Mouse (Mus musculus): ENCODE measurements around the gene Iffo2. TPM values are rescaled to one million over a fixed set of nuclear protein-coding genes. Genes with fewer than 3 reads are reported as not detected.

Iffo2 gene
- polyA plus RNA-seq, 1 experiment from 2014 or later, result 2.4 TPM

DNA sequence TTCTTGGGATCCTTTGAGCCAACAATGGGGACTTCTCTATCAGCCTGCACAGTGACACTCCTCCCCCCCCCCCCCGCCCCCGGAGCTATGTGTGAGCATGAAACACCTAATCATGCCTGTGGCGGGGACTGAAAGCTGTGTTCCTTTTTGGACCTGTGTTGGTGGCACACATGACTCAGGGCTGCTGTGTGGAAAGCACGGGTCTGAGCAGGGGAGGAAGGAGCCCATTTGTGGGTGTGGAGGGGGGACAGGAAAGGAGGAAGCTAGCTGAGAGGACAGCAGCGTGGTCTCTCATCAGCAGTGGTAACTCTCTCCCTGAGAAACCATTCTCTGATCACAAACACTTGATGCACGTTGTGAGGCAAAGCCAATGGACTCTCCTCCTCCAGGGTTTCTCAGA is 110.4 kb downstream of the Iffo2 start:
- H3K4me2 ChIP-seq (ENCODE audit: low read depth, low read length), result no peak overlapping the region
- H3K27me3 ChIP-seq (ENCODE audit: control insufficient read depth, insufficient read depth, low read length), result peaks cover 8% of the 10 kb centered on the region
- peaks cover 3% of the 10 kb centered on the region; the same call in 1 of the 2 replicates for H3K36me3 ChIP-seq (ENCODE audit: control insufficient read depth, insufficient read depth)
- no peaks in the 10 kb centered on the region for H3K9me3 ChIP-seq (replicated peaks; ENCODE audit: control insufficient read depth, low read length)
- ATAC-seq (replicated peaks; ENCODE audit: extremely low read depth, insufficient read depth, low FRiP score), result no peak
- peaks cover 12% of the 10 kb centered on the region for H3K4me1 ChIP-seq (ENCODE audit: control insufficient read depth, insufficient read depth, low read length)
- no peak overlapping the region for H3K27ac ChIP-seq (ENCODE audit: low read length)
- no peak overlapping the region for H3K4me3 ChIP-seq (ENCODE audit: low read length)
- no peak overlapping the region for H3K9ac ChIP-seq (ENCODE audit: low read length)
- WGBS, result 67% methylated on average over 6 of the region's 6 CpGs

- H3K9ac ChIP-seq (ENCODE audit: low read length), result peak overlapping the region; percentile 68
These were observed 111.6 kb downstream of the Iffo2 start for GRCm38 (mm10) chr4:139641829-139642425.

GRCm38 (mm10) chr4:139643972-139644371 is 113.6 kb downstream of the Iffo2 start:
- Histone ChIP-seq H3K4me2 (ENCODE audit: low read depth, low read length) (no peak overlapping the region), H3K9me3 (replicated peaks; ENCODE audit: control insufficient read depth, low read length) (no peaks in the 10 kb centered on the region; the same call in 1 of the 2 replicates), H3K27ac (ENCODE audit: low read length) (no peak overlapping the region), H3K27me3 (ENCODE audit: control insufficient read depth, insufficient read depth, low read length) (peaks cover 8% of the 10 kb centered on the region), H3K9ac (ENCODE audit: low read length) (no peak overlapping the region), H3K4me1 (ENCODE audit: control insufficient read depth, insufficient read depth, low read length) (peaks cover 12% of the 10 kb centered on the region), H3K36me3 (ENCODE audit: control insufficient read depth, insufficient read depth) (peaks cover 7% of the 10 kb centered on the region; the same call in 1 of the 2 replicates), H3K4me3 (ENCODE audit: low read length) (no peak overlapping the region)
- 14% methylated on average over 9 of the region's 9 CpGs for WGBS
- ATAC-seq (replicated peaks; ENCODE audit: extremely low read depth, insufficient read depth, low FRiP score), result no peak

More at GRCm38 (mm10) chr4:139641829-139642425, 111.6 kb downstream of the Iffo2 start:
- H3K9me3 ChIP-seq (replicated peaks; ENCODE audit: control insufficient read depth, low read length), result no peaks in the 10 kb centered on the region; the same call in 1 of the 2 replicates
- H3K36me3 ChIP-seq (ENCODE audit: control insufficient read depth, insufficient read depth), result peaks cover 5% of the 10 kb centered on the region; the same call in 1 of the 2 replicates
- peak overlapping the region; percentile 46 for H3K4me3 ChIP-seq (ENCODE audit: low read length)
- H3K27me3 ChIP-seq (ENCODE audit: control insufficient read depth, insufficient read depth, low read length), result peaks cover 8% of the 10 kb centered on the region
- H3K4me2 ChIP-seq (ENCODE audit: low read depth, low read length), result peak overlapping the region; percentile 76
- 5% methylated on average over 30 of the region's 30 CpGs for WGBS
- peaks cover 12% of the 10 kb centered on the region for H3K4me1 ChIP-seq (ENCODE audit: control insufficient read depth, insufficient read depth, low read length)
- peak; percentile 58 for ATAC-seq (replicated peaks; ENCODE audit: extremely low read depth, insufficient read depth, low FRiP score)
- no peak overlapping the region for H3K27ac ChIP-seq (ENCODE audit: low read length)

GRCm38 (mm10) chr4:139646916-139647315 is 116.6 kb downstream of the Iffo2 start:
- Histone ChIP-seq H3K4me3 (ENCODE audit: low read length) (no peak overlapping the region), H3K4me2 (ENCODE audit: low read depth, low read length) (no peak overlapping the region), H3K36me3 (ENCODE audit: control insufficient read depth, insufficient read depth) (peaks cover 7% of the 10 kb centered on the region; the same call in 1 of the 2 replicates), H3K27me3 (ENCODE audit: control insufficient read depth, insufficient read depth, low read length) (peaks cover 8% of the 10 kb centered on the region), H3K9ac (ENCODE audit: low read length) (no peak overlapping the region), H3K9me3 (replicated peaks; ENCODE audit: control insufficient read depth, low read length) (no peaks in the 10 kb centered on the region; the same call in 1 of the 2 replicates), H3K27ac (ENCODE audit: low read length) (no peak overlapping the region), H3K4me1 (ENCODE audit: control insufficient read depth, insufficient read depth, low read length) (peaks cover 8% of the 10 kb centered on the region)
- 78% methylated on average over 7 of the region's 7 CpGs for WGBS
- no peak for ATAC-seq (replicated peaks; ENCODE audit: extremely low read depth, insufficient read depth, low FRiP score)

GRCm38 (mm10) chr4:139650086-139650743 is 119.9 kb downstream of the Iffo2 start:
- no peak overlapping the region for H3K27ac ChIP-seq (ENCODE audit: low read length)
- no peaks in the 10 kb centered on the region; the same call in 1 of the 2 replicates for H3K9me3 ChIP-seq (replicated peaks; ENCODE audit: control insufficient read depth, low read length)
- H3K36me3 ChIP-seq (ENCODE audit: control insufficient read depth, insufficient read depth), result peaks cover 4% of the 10 kb centered on the region; the same call in 1 of the 2 replicates
- no peak overlapping the region for H3K9ac ChIP-seq (ENCODE audit: low read length)
- no peak overlapping the region for H3K4me3 ChIP-seq (ENCODE audit: low read length)
- no peaks in the 10 kb centered on the region for H3K4me1 ChIP-seq (ENCODE audit: control insufficient read depth, insufficient read depth, low read length)
- WGBS, result 83% methylated on average over 15 of the region's 15 CpGs
- H3K27me3 ChIP-seq (ENCODE audit: control insufficient read depth, insufficient read depth, low read length), result 0 out of 2 replicates have a peak, but pooled peaks cover 3% of the 10 kb centered on the region
- H3K4me2 ChIP-seq (ENCODE audit: low read depth, low read length), result no peak overlapping the region
- no peak for ATAC-seq (replicated peaks; ENCODE audit: extremely low read depth, insufficient read depth, low FRiP score)

DNA sequence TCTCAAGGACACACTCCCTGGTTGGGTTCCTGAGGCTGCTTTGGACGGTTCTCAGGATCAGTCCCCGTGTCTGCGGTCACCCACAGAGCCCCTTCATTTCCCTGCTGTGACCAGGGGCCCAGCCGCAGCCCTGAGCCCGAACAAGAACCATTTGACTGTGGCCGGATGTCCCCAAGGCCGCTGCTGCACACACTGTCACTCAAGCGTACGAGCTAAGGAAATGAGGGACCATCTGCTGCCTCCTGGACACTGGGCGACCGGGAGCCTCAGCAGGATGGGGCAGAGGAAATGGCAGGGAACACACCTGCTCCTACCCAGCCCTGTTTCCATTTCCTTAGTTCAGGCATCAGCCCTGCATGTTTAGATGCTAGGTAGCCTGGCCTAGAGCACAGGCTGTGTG is 120.6 kb downstream of the Iffo2 start:
- Histone ChIP-seq H3K9ac (ENCODE audit: low read length) (no peak overlapping the region), H3K27ac (ENCODE audit: low read length) (no peak overlapping the region), H3K27me3 (ENCODE audit: control insufficient read depth, insufficient read depth, low read length) (0 out of 2 replicates have a peak, but pooled peaks cover 3% of the 10 kb centered on the region), H3K36me3 (ENCODE audit: control insufficient read depth, insufficient read depth) (peaks cover 4% of the 10 kb centered on the region; the same call in 1 of the 2 replicates), H3K4me1 (ENCODE audit: control insufficient read depth, insufficient read depth, low read length) (no peaks in the 10 kb centered on the region), H3K4me3 (ENCODE audit: low read length) (no peak overlapping the region), H3K9me3 (replicated peaks; ENCODE audit: control insufficient read depth, low read length) (no peaks in the 10 kb centered on the region; the same call in 1 of the 2 replicates), H3K4me2 (ENCODE audit: low read depth, low read length) (no peak overlapping the region)
- WGBS, result 65% methylated on average over 11 of the region's 11 CpGs
- ATAC-seq (replicated peaks; ENCODE audit: extremely low read depth, insufficient read depth, low FRiP score), result no peak

- no peak for ATAC-seq (replicated peaks; ENCODE audit: extremely low read depth, insufficient read depth, low FRiP score)
- Histone ChIP-seq H3K9ac (ENCODE audit: low read length) (no peak within 1 kb of the TSS), H3K4me3 (ENCODE audit: low read length) (no peak within 1 kb of the TSS), H3K9me3 (replicated peaks; ENCODE audit: control insufficient read depth, low read length) (no peaks in the 10 kb centered on the region), H3K27ac (ENCODE audit: low read length) (no peak within 1 kb of the TSS), H3K4me2 (ENCODE audit: low read depth, low read length) (no peak within 1 kb of the TSS), H3K4me1 (ENCODE audit: control insufficient read depth, insufficient read depth, low read length) (no peaks in the 10 kb centered on the region), H3K36me3 (ENCODE audit: control insufficient read depth, insufficient read depth) (no peaks in the 10 kb centered on the region), H3K27me3 (ENCODE audit: control insufficient read depth, insufficient read depth, low read length) (0 out of 2 replicates have a peak, but pooled peaks cover 3% of the 10 kb centered on the region)
- 79% methylated on average over 8 of the region's 8 CpGs for WGBS
These were observed 122.9 kb downstream of the Iffo2 start, which contains the start of gene Tas1r2 for GRCm38 (mm10) chr4:139653238-139653637. TSS of gene Tas1r2 (plus strand) at chr4:139653538.

GRCm38 (mm10) chr4:139661897-139662296 is 131.5 kb downstream of the Iffo2 start:
- no peak for ATAC-seq (replicated peaks; ENCODE audit: extremely low read depth, insufficient read depth, low FRiP score)
- Histone ChIP-seq H3K4me3 (ENCODE audit: low read length) (no peak overlapping the region), H3K27ac (ENCODE audit: low read length) (no peak overlapping the region), H3K36me3 (ENCODE audit: control insufficient read depth, insufficient read depth) (no peaks in the 10 kb centered on the region), H3K9me3 (replicated peaks; ENCODE audit: control insufficient read depth, low read length) (peaks cover 9% of the 10 kb centered on the region), H3K9ac (ENCODE audit: low read length) (no peak overlapping the region), H3K4me1 (ENCODE audit: control insufficient read depth, insufficient read depth, low read length) (no peaks in the 10 kb centered on the region), H3K27me3 (ENCODE audit: control insufficient read depth, insufficient read depth, low read length) (0 out of 2 replicates have a peak, but pooled peaks cover 3% of the 10 kb centered on the region), H3K4me2 (ENCODE audit: low read depth, low read length) (no peak overlapping the region)
- 79% methylated on average over 14 of the region's 14 CpGs for WGBS

GRCm38 (mm10) chr4:139667632-139668031 is 137.3 kb downstream of the Iffo2 start:
- H3K4me3 ChIP-seq (ENCODE audit: low read length), result no peak overlapping the region
- H3K27me3 ChIP-seq (ENCODE audit: control insufficient read depth, insufficient read depth, low read length), result 0 out of 2 replicates have a peak, but pooled peaks cover 3% of the 10 kb centered on the region
- H3K27ac ChIP-seq (ENCODE audit: low read length), result no peak overlapping the region
- no peak overlapping the region for H3K4me2 ChIP-seq (ENCODE audit: low read depth, low read length)
- no peak overlapping the region for H3K9ac ChIP-seq (ENCODE audit: low read length)
- WGBS, result 62% methylated on average over 6 of the region's 6 CpGs
- no peaks in the 10 kb centered on the region for H3K36me3 ChIP-seq (ENCODE audit: control insufficient read depth, insufficient read depth)
- ATAC-seq (replicated peaks; ENCODE audit: extremely low read depth, insufficient read depth, low FRiP score), result no peak
- no peaks in the 10 kb centered on the region for H3K4me1 ChIP-seq (ENCODE audit: control insufficient read depth, insufficient read depth, low read length)
- no peaks in the 10 kb centered on the region for H3K9me3 ChIP-seq (replicated peaks; ENCODE audit: control insufficient read depth, low read length)

Data from heart, embryonic 16.5 days (tissue).